Mouse (Mus musculus): ENCODE measurements around the gene Gid8.
"Not testable (repeated sequence)": the region's sequence is repeated elsewhere in the genome, so short reads cannot be mapped to it uniquely, and the experiment has no call there.

Gene Gid8

DNA sequence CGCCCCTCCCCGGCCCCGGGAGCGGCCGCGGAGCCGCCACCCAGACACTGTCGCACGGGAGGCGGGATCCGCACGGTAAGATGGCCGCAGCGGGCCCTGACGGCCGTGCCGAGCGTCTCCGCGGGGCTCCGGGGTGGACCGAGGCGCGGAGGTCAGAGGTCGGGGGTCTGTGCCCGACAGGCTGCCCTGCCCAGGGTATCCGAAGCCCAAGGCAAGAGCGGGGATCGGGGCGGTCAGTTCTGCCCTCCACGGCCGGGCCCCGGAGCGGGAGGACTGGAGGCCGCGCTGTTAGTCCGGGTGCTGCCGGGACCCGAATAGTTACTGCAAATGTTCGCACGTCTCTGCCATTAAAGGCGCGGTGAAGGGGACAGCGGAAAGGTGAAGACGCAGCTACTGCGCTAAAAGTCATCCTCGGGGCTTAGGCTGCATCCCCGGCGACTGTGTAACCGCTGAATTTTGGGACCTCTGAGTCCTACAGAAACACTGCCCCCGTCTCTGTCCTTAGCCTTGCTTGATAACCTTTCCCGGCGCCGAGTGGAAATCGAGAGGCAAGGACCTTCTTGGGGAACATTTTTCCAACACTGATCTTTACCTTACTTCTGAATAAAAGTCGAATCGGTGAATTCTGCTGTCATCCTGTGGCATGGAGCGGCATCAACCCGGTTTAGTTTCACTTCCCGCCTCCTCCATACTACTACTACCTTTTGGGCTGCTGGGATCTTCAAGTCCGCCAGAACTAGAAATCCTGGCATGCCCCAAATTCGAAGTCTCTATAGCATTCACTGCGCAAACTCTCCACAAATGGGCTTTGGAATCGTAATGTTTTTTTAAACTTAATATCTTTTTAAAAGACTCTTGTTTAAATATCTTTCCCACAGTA, 599 bp downstream of the Gid8 start:
- no peak for DNase-seq

DNA sequence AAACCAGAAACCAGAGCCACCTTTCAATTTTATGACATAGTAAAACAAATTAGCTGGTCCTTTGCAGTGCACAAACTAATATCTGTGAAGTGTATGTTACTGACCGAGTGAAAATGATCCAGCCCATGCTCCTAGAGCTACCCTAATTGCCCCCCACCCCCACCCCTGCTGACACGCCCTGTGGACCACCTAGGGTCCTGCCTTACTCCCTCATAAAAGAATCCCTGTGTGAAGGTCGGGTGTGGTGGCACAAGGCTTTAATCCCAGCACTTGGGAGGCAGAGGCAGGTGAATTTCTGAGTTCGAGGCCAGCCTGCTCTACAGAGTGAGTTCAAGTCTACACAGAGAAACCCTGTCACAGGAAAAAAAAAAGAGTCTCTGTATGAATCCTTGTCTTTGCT, 1.6 kb downstream of the Gid8 start:
- DNase-seq = no peak

DNA sequence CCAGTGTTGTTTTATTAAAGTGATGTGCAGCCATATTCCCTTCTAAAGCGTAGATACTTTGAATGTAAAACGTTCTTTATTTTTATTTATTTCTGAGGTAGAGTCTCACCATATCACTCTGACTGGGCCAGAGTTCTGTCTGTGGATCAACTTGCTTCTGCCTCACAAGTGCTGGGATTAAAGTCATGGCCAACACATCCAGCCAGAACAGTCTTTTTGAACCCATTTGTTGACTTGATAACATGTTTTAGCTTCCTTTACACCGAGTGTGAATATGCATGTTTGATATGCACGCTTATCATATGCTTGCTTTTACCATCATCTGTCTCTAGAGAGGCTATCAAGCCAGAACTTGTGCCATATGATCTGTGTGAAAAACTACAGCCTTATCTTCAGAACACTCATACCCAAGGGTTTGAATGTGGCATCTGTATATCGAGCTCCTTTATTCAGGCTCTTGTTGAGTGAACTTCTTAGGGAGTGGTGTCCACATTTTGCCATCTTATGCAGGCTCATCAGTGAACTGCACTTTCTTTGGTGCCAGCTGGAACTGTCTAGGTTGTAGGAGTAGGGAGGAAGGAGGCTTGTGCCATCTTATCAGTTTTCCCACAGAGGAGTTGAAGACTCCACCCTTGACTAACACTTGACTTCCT, 2.2 kb downstream of the Gid8 start:
- DNase-seq = no peak

DNA sequence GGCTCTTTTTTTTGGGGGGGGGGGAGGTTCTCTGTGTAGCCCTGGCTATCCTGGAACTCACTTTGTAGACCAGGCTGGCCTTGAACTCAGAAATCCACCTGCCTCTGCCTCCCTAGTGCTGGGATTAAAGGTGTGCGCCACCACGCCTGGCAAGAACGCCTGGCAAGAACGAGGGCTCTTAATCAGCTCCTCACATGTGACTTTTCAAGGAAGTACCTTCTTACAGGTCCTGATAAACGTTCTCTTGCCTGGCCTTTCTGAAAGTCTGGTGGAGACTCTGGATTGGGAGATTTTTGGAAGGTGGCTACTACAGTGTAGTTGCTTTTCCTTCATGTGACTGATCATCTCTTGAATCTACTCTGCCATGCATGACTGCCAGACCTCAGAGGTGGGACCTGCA, 12.8 kb downstream of the Gid8 start:
- not testable (repeated sequence) for DNase-seq

DNA sequence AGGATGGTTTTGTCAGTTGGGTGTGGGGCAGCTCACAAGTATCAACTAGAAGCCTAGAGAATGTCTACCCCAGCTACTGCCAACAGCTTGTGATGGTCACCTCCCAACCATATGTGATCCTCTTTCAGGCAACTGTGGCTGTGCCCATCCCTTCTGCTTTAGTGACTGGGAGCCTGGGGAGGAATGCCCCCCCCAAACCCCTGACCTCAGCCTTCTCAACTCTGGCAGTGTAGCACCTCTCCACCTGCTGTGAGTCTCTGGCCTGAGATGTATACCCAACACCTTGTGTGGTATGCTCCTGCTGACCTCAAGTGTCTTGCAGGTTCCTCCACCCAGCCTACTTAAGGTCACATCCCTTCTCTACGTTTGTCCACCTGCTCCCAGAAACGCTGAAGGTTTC, 13.9 kb downstream of the Gid8 start:
- DNase-seq = no peak

DNA sequence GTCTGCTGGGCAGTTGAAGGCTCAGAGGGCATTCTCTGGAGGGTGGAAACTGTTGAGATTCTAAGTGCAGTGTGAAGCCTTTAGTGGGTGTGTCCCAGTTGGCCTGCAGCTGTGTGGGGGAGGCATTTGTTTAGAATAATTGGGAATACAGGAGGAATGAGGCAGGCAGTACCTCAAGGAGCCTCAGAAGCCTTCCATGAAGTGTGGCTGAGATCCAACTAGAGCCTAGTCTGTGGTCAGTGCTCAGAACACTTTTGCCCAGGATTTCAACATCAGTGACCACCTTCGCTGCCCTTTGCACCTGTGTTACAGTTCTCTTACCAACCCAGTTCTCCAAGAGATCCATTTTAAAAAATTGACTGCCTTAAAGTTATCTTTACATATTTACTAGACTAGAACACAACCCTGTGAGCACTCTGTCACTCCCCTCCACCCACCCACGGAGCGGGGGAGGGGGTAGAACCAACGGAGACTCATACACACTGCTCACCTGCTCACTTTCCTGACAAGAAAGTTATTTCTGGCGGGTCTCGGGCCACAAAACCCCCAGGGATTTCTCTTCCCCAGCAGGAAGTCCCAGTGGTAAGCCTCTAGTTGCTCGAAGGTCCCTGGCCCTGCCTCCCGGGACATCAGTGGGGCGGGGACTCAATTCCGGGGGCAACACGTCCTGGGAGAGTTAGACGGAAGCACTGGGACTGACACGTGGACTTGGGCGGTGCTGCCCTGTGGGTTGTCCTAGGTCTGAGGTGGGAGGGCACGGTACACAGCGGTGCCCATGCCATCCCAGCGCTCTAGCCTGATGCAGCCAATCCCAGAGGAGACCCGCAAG, 14.9 kb downstream of the Gid8 start, which contains the start of gene Slc17a9:
Gene Slc17a9 (plus strand): TSS at position 679 of the 829 bp plus-strand sequence.
- DNase-seq = peak; percentile 70 to 75

DNA sequence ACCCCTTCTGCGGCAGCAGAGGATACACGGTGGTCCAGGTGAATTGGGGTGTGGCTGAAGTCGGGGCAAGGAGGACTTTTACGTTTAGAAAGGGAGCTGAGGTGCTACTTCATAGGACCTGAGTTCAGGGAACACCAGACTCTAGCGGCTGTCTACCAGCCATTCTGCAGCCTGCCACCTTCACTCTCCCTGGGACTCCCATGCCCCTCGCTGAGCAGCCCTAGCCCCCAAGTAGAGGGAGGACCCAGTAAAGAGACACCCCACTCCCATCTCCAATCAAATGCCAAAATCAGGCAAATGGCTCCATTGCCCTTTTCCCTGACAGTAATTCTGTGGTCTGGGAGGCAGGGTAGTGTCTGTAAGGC, 15.5 kb downstream of the Gid8 start:
- DNase-seq = no peak

DNA sequence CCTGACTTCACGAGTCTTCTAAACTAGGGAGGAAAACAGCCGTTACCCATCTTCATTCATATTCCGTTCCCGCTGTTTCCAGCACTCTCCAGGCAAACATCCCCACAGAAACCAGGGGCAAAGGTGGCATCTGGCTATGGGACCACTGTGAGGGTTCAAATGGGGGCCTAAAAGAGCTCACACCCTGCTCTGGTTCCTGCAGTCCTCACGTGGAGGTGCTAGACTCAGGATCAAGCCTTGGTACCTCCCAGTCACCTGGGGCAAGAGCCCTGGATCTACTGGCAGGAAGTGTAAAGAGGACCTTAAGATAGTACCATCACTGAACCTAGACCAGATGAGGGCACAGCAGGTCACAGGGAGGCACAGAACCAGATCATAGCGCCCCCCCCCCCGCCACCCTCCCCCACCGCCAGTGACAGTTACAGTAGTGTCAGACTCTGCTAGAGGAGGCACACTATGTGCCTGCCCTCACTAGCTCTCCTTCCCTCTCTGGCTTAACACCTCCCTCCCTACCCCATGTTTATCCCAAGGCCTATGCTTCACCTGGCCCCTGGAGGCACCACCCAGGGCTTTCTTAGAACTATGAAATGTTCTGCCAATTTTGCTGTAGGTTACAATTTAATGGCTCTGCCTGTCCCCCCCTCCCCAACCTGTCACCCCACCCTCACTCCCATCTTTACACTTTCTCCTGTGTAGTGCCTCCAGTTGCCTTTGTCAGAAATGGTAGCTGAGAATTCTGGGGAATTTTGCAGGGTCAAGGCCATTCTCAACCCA, 16.1 kb downstream of the Gid8 start:
- no peak for DNase-seq

DNA sequence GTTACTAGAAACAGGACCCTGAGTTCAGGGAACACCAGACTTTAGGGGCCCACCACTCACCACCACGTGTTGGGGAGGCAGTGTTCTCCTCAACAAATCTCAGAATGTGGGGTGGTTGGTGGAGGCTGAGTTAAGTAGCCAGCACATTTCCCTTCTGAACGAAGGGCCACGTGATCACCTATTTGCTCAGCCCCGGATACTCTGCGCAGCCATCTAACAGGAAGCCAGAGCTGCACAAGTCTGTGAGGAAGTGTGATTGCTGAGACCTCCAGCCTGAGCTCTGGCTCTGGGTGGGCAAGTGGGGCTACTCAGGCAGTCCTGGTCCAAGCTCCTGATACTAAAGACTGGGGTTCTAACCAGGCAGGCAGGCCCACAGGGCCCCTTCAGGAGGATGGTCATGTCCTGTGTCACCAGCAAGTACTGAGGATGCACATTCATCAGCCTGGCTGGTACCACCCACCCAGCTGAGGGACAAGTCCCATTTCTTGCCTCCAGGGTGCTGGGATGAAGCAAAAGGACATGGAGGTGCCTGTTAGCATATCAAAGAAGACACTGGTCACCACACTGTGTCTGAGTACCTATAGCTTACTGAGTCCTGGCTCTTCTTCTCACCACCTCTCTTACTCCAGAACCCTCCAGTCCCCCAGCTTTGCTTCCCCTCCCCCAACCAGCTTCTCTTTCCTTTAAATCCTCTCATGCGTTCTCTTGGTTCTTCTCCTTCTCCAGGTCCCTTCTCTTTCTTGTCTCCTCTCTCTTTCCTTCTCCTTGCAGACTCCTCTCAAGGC, 16.9 kb downstream of the Gid8 start:
- no peak for DNase-seq

DNA sequence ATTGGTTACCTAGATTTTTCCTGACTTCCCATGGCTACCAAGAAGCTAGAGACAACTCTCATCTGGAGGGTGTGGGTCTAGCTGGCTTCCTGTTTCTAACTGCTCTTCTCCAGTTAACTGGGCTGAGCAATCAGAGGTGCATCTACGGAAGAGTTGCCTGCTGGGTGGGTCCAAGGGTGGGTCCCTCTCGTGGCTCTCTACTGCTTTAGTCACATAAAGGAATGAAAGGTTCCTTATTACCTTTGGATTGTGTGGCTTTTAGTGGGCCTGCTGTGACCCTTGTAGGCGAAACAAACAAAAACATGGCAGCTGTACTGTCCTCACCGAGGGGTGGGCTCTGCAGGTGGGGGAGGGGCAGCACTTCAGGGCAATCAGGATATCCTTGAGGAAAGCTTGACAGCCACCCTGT, 17.7 kb downstream of the Gid8 start:
- DNase-seq = no peak

DNA sequence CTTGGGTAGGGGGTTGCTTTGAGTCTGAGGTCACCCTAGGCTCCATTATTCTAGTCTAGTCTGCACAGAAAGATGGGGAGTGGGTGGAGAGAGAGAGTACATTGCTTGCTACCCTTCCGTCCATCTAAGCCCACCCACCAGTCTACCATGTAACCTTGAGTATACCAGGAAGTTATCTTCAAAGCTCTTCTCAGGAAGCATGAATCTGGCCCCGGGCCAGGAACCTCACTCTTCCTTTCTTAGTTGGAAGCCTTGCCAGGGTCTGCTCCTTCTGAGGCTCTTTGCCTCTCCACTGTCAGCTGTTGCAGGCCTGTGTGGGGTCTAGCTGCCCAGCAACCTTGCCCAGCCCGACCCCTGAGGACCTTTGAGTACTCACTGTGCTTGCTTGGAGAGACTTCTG, 21.1 kb downstream of the Gid8 start:
- no peak for DNase-seq

DNA sequence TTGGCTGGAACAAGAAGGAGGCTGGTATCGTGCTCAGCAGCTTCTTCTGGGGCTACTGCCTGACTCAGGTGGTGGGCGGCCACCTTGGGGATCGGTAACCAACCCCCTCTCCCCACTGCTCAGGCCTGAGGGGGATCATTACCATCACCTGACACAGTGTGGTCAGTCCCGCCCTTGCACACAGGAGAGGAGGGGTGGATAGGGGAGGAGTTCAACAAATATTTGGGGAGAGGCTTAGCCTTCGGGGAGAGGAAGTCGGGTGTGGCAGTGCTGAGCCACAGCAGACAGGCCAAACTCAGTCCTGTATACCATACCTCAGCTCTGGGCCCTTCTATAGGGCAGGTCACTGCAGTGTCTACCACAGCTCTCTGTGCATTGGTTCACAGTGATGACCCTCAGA, 22.1 kb downstream of the Gid8 start:
- no peak for DNase-seq

DNA sequence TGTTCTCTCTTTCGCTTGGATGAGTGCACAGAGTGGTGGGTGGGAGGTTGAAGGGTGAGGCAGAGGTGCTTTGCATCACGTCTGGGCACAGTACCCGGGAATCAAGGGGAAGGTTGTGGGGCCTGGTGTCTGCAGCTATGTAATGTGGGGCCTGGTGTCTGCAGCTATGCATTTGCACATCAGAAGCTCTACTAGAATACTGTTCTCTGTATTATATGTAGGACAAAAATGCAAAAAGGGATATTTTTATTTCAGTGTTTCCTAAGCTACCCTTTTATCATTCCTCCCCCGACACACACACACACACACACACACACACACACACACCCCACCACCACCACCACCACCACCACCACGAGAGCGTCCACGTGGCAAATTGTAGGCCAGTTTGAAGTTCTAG, 25.3 kb downstream of the Gid8 start:
- DNase-seq = no peak

DNA sequence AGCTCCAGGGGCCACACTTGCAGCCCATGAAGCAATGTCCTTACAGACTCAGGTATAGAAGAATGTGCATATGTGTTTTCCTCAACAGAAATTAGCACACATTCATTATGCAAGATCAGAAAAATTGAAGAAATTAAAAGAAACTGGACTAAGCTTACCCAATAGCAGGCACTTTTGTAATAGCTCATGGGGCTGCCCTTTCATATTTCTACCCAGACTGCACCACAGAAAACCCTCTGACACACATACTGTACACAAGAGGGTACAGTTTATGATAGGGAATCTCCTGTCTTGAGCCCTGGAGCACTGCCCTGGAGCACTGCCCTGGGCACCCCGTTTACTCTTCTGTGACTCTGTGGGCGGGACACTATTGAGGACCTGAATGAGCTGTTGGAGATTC, 28.1 kb downstream of the Gid8 start:
- no peak for DNase-seq

DNA sequence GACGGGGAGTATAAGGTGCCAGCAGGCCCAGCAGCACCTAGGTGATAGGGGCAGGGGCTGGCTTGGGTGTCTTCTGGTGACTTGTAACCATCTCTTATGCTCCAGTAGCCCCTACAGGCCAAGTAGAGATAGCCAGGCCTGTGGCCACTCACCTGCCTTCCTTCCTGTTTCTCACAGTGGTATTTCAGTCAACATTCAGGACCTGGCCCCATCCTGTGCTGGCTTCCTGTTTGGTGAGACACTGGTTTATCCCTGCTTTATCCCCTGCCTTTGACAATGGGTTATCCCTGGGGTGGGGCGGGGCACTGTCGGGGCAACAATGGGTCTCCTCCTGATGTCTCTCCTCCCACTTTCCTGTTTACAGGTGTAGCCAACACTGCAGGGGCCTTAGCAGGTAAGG, 30.4 kb downstream of the Gid8 start:
- DNase-seq = no peak

DNA sequence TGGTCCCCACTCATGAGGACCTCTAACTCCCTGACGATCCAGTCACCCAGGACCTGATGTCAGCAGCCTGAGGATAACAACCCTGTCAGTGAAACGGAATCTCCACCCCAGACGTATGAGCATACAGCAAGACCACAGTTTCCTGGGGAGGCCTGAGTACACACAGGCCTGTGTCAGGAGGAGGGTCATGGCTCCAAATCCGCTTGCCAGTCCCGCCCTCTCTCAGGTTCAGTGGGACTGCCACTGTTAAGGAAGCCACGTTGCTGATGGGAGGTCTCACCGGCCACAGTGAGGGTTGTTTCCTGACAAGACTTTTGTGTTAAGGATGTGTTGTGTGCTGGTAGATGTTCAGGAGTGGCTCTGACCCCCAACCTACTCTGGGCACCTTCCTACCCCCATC, 31.5 kb downstream of the Gid8 start:
- no peak for DNase-seq

DNA sequence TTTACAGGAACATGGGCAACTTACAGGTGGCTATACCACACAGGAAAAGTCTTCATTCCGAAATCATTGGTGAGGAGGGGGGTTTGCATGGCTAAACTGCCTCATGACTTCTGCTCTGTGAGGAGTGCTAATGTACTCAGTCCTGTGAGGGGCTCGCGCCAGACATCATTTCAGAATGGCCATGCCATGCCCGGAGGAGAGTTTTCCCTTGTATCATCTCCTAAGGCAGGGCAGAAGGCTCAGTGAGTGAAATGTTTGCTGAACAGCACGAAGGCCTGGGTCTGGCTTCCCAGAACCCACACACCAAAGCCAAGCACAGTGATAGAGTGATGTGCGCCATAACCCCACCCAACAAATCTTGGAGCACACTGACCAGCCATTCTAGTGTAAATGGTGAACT, 32.9 kb downstream of the Gid8 start:
- no peak for DNase-seq

DNA sequence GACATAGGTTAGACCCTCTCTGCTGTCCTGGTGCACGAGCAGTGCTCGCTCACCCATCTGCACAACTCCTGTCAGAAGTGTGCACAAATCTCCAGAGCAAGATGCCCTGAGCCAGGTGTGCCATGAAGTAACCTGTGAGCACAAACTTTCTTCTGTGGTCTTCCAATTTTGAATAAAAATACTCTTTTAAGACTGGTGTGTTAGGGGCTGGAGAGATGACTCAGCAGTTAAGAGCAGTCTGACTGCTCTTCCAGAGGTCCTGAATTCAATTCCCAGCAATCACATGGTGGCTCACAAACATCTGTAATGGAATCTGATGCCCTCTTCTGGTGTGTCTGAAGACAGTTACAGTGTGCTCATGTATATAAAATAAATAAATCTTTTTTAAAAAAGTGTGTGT, 33.4 kb downstream of the Gid8 start:
- no peak for DNase-seq

DNA sequence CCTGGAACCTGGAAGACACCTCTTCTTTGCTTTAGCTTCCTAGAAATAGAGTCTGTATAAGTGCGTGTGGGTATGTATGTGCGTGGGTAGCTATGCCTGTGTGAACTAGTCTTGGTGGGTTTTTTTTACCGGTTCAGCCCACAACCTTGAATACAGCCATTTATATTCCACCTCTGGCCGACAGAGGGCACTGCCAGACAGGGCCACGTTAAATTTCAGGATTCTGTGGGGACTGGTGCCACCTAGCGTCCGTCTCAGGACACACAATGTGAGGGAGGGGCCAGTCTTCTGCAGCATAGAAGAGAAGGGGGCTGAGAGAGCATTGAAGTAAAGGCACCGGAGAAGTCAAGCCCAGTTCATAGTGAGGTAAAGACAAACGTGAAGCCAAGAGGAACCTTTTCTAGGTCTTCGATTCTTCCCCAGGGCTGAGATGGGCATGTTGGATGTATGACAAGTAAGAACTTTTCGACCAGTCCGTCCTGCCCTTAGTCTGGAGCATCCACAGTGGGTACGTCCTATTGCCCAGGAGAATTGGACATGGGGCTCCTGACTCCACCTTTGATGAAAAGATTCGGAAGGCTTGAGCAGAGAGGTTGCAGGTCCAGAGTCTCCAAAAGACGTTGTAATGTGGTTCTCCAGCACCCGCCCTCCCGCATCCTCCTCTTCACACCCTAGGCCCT, 35.5 kb downstream of the Gid8 start:
- DNase-seq = peak; percentile 67 to 88

DNA sequence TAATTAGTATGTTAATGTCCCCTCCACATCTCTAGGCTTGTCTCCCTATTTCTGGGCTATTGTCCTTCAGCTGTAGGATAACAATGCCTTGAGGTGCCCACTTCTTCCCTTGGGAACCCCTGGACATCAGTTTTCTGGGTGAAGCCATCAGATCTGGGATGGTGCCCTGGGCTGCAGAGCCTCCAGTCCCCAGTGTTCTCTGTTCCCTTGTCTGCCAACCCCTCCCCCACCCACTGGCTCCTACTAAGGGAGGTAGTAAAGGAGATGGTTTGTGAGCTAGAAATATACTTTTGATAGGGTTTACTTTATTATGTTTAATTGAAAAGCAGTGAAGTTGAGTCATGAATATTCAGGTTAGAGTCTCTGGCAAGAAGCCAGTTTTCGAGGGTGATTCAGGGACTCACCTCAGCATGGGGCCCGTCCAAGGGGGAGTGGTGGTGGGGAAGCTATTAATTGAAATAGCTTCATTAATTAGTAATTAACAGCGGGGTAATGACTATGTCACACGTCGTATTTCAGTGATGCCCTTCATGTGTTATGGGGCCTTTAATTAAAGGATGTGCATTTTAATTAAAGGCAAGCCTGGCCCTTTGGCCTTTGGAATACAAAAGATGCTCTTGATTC, 36.8 kb downstream of the Gid8 start:
- no peak for DNase-seq

DNA sequence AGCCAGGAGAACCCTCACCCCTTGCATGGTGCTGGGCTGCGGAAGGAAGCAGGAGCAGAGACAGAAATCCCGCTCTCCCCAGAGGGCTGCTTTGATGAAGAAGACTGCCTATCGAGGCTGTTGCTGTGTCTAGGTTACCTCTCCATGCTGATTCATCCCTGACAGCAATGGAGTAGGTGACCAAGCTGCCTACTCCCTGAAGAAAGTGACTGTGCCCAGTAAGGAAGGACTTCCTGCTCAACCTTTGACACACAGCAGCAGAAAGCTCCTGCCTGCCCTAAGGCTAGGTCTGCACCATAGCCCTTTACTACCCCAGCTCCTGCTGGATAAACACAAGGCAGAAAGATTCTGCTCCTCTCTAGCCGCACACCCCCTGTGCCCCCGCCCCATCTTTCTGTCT, 39.0 kb downstream of the Gid8 start:
- DNase-seq = no peak

Data from kidney, adult 8-10 months (tissue).